Mouse (Mus musculus) adipocyte (in vitro differentiated cells): ENCODE measurements around the gene Tbc1d8b.

Experiments used
- DNase-seq: peaks from one replicate; pipeline ENCODE4 v3.0.0-alpha.2; 2016; ENCODE audit warnings: low spot score

Gene Tbc1d8b

GRCm38 (mm10) chrX:139780988-139781387 is 96.2 kb downstream of the Tbc1d8b start:
- DNase-seq, result no peak

- no peak for DNase-seq
Measured at GRCm38 (mm10) chrX:139781563-139781962, 96.8 kb downstream of the Tbc1d8b start.

- DNase-seq, result no peak
Measured at GRCm38 (mm10) chrX:139782278-139783044, 97.7 kb downstream of the Tbc1d8b start, which contains the start of gene Ripply1. TSS of gene Ripply1 (minus strand) at chrX:139782353.

- peak; percentile 62 for DNase-seq
Measured at GRCm38 (mm10) chrX:139783045-139783422, 98.2 kb downstream of the Tbc1d8b start.

- DNase-seq, result no peak
Measured at GRCm38 (mm10) chrX:139785764-139786163, 101.0 kb downstream of the Tbc1d8b start.

GRCm38 (mm10) chrX:139794072-139794845 is 109.5 kb downstream of the Tbc1d8b start:
- DNase-seq, result no peak

GRCm38 (mm10) chrX:139796037-139796436 is 111.2 kb downstream of the Tbc1d8b start:
- DNase-seq, result no peak

GRCm38 (mm10) chrX:139797875-139798274 is 113.1 kb downstream of the Tbc1d8b start:
- DNase-seq, result no peak

GRCm38 (mm10) chrX:139799953-139800352 is 115.2 kb downstream of the Tbc1d8b start:
- no peak for DNase-seq

- DNase-seq, result no peak
Measured at GRCm38 (mm10) chrX:139800406-139800878, 115.6 kb downstream of the Tbc1d8b start, which contains the start of gene Cldn2. TSS of gene Cldn2 (plus strand) at chrX:139800828.
